Mouse (Mus musculus) heart, embryonic 13.5 days (tissue): ENCODE results near the gene Mast4. TPM values are rescaled to one million over a fixed set of nuclear protein-coding genes. Genes with fewer than 3 reads are reported as not detected.
"Not testable (repeated sequence)": the region's sequence is repeated elsewhere in the genome, so short reads cannot be mapped to it uniquely, and the experiment has no call there.

Experiments
- ATAC-seq: fragments of 200-750 bp; cut with Nextera tagmentation; 2 replicates; pipeline ENCODE4 v1.8.0; 2017; ENCODE audit warnings: moderate TSS enrichment; ENCODE audit not compliant: insufficient number of reproducible peaks, low FRiP score, low TSS enrichment; ENCODE audit errors: extremely low read depth
- H3K27ac ChIP-seq: fragments of 300-500 bp; sonication (generic); replicated peaks from 2 replicates; pipeline ENCODE4 v1.5.1; 2015; ENCODE audit warnings: moderate library complexity, mild to moderate bottlenecking, inconsistent platforms
- H3K27me3 ChIP-seq: fragments of 300-500 bp; sonication (generic); replicated peaks from 2 replicates; pipeline ENCODE4 v1.6.1; 2015; ENCODE audit warnings: mild to moderate bottlenecking, inconsistent platforms
- H3K36me3 ChIP-seq: fragments of 300-500 bp; sonication (generic); 2 replicates; pipeline ENCODE4 v1.6.1; 2015; ENCODE audit warnings: mild to moderate bottlenecking, inconsistent platforms
- H3K4me1 ChIP-seq: fragments of 300-500 bp; sonication (generic); 2 replicates; pipeline ENCODE4 v1.6.1; 2015; ENCODE audit warnings: inconsistent platforms
- H3K4me2 ChIP-seq: fragments of 300-500 bp; sonication (generic); 2 replicates; pipeline ENCODE4 v1.6.1; 2015; ENCODE audit warnings: inconsistent platforms, mild to moderate bottlenecking, moderate library complexity
- H3K4me3 ChIP-seq: fragments of 300-500 bp; sonication (generic); 2 replicates; pipeline ENCODE4 v1.5.1; 2015; ENCODE audit warnings: moderate library complexity, mild to moderate bottlenecking, inconsistent platforms
- H3K9ac ChIP-seq: fragments of 300-500 bp; sonication (generic); 2 replicates; pipeline ENCODE4 v1.6.1; 2015; ENCODE audit warnings: inconsistent platforms, mild to moderate bottlenecking, moderate library complexity
- H3K9me3 ChIP-seq: fragments of 300-500 bp; sonication (generic); 2 replicates; pipeline ENCODE4 v1.6.1; 2016; ENCODE audit warnings: inconsistent platforms
- WGBS: fragments of 180-500 bp; shearing (Covaris S2); methylation state at CpG from one replicate; pipeline ENCODE4 v1.1.7; 2015; ENCODE audit warnings: mixed read lengths; 5-methylcytosine and 5-hydroxymethylcytosine counted together
- polyA plus RNA-seq: library from polyadenylated mRNA; unstranded; fragments of >200 nt; fragmentation: Nextera tagmentation; extraction: Ambion mirVana; gene quantifications from 2 replicates; pipeline ENCODE4 v1.2.1, GENCODE M21; 2015

Gene Mast4
- 36.8 and 39.8 TPM in 2 replicates for polyA plus RNA-seq

DNA sequence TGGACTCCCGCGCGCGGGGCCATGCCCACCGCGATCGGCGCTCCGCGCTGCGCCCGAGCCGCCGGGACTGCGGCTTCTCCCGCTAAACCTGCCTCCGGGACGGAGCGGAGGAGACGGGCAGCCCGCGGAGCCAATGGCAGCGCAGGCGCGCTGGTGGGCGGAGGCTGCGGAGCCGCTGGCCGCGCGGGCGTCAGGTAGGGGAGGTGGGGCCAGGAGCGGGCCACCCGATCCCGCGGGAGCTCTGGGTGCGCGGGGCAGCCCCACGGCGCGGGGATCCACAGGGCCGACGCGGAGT is at the start of gene Mast4:
Gene Mast4, minus strand, starts transcription at position 106 of the 295 bp plus-strand sequence.
- Histone ChIP-seq H3K27ac (no peak within 1 kb of the TSS), H3K4me3 (peak within 1 kb of the TSS; percentile 68), H3K4me2 (peak within 1 kb of the TSS; percentile 98), H3K4me1 (peaks cover 23% of the 10 kb centered on the region), H3K27me3 (peaks cover 47% of the 10 kb centered on the region), H3K9ac (peak within 1 kb of the TSS; percentile 84), H3K36me3 (no peaks in the 10 kb centered on the region), H3K9me3 (no peaks in the 10 kb centered on the region)
- peak; percentile 75 for ATAC-seq
- WGBS, result under 1% methylated on average over 44 of the region's 44 CpGs

DNA sequence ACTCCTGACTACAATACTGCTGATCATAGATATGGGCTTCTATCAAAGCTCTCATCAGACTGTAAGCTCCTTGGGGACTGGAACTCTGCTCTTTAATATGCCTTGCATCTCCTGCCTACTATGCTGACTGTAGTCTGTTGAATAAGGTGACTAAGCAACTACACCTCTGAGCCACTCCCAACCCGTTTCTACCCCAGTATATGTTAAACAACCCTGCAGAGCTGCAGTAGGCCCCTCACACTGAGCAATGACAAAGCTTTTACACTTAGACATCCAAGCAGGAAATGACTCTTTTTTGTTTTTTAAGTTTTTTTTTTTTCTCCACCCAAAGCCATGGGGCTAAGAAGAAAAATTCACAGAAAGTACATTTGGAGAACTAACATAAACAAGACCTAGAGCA is 40.2 kb upstream of the Mast4 start:
- no peaks in the 10 kb centered on the region for H3K36me3 ChIP-seq
- H3K4me3 ChIP-seq, result no peak overlapping the region
- no peaks in the 10 kb centered on the region for H3K9me3 ChIP-seq
- H3K9ac ChIP-seq, result no peak overlapping the region
- H3K4me1 ChIP-seq, result no peaks in the 10 kb centered on the region
- H3K27me3 ChIP-seq, result no peaks in the 10 kb centered on the region
- ATAC-seq, result no peak
- WGBS, result 44% methylated on average over 1 of the region's 1 CpGs
- H3K27ac ChIP-seq, result no peak overlapping the region
- no peak overlapping the region for H3K4me2 ChIP-seq

DNA sequence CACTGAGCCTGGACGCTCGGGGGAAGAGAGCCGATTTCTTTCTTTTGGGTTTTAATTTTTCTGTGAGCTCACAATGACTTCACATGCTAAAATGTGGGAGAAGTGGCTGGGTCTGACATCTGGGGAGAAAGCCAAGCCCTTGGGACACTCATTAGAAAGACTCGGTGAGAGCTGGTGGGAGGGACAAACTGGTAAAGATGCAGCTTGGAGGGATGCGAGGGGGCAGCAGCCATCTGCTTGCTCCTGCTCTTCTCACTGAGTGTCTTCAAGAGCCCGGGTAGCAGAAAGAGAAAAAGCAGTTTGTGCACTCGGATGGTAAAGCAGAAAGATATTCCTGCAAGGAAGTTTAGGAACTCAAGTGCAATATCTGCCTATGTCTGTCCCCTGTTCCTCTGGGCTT is 34.9 kb upstream of the Mast4 start:
- H3K4me1 ChIP-seq, result peaks cover 4% of the 10 kb centered on the region; the same call in 1 of the 2 replicates
- no peak overlapping the region for H3K27ac ChIP-seq
- WGBS, result 69% methylated on average over 7 of the region's 7 CpGs
- no peak for ATAC-seq
- no peak overlapping the region for H3K4me2 ChIP-seq
- H3K27me3 ChIP-seq, result no peaks in the 10 kb centered on the region
- H3K4me3 ChIP-seq, result no peak overlapping the region
- no peaks in the 10 kb centered on the region for H3K36me3 ChIP-seq
- no peaks in the 10 kb centered on the region for H3K9me3 ChIP-seq
- H3K9ac ChIP-seq, result no peak overlapping the region

DNA sequence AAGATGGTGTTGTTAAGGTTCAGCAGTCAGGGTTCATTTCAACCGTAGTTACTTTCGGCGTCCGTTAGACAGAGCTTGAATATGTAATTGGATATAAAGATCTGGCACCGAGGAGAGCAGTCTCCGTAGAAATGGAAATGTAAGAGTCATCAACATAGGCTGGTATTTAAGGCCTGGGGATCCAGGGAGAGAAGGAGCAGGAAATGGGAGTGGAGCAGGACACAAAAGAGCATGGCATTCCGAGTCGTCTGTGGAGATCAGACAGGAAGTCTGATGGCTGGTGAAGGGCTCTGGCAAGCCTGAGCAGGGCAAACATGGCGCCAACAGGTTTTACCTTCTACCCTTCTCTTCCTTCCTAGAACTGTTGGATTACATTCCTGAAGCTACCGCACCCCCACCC is 28.9 kb upstream of the Mast4 start:
- Histone ChIP-seq H3K27me3 (no peaks in the 10 kb centered on the region), H3K36me3 (no peaks in the 10 kb centered on the region), H3K4me3 (no peak overlapping the region), H3K4me2 (no peak overlapping the region), H3K27ac (no peak overlapping the region), H3K9ac (no peak overlapping the region), H3K4me1 (peaks cover 4% of the 10 kb centered on the region; the same call in 1 of the 2 replicates), H3K9me3 (no peaks in the 10 kb centered on the region)
- WGBS, result 73% methylated on average over 10 of the region's 10 CpGs
- no peak for ATAC-seq

DNA sequence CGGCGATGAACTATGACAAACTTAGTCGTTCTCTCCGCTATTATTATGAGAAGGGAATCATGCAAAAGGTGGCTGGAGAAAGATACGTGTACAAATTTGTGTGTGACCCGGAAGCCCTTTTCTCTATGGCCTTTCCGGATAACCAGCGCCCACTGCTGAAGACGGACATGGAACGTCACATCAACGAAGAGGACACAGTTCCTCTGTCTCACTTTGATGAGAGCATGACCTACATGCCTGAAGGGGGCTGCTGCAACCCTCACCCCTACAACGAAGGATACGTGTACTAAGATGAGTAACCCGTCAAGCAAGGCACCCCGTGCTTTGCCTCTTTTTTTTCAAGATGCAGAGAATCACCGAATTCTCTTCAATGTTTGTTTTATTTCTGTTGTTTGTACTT is 23.1 kb upstream of the Mast4 start:
- H3K9me3 ChIP-seq, H3K36me3 ChIP-seq, H3K4me1 ChIP-seq, H3K4me3 ChIP-seq, H3K4me2 ChIP-seq, H3K27ac ChIP-seq, H3K27me3 ChIP-seq, ATAC-seq, H3K9ac ChIP-seq: not testable (repeated sequence)
- WGBS, result 90% methylated on average over 16 of the region's 16 CpGs

DNA sequence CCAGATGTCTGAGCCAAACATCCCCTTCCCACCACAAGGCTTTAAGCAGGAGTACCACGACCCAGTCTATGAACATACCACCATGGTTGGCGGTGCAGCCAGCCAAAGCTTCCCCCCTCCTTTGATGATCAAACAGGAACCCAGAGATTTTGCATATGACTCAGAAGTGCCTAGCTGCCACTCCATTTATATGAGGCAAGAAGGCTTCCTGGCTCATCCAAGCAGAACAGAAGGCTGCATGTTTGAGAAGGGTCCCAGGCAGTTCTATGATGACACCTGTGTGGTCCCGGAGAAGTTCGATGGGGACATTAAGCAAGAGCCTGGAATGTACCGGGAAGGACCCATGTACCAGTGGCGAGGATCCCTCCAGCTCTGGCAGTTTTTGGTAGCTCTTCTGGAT is 22.6 kb upstream of the Mast4 start:
- WGBS, result 91% methylated on average over 5 of the region's 6 CpGs
- not testable (repeated sequence) for H3K27ac ChIP-seq, H3K9me3 ChIP-seq, H3K4me3 ChIP-seq, H3K9ac ChIP-seq, ATAC-seq, H3K4me1 ChIP-seq, H3K36me3 ChIP-seq, H3K4me2 ChIP-seq, H3K27me3 ChIP-seq

DNA sequence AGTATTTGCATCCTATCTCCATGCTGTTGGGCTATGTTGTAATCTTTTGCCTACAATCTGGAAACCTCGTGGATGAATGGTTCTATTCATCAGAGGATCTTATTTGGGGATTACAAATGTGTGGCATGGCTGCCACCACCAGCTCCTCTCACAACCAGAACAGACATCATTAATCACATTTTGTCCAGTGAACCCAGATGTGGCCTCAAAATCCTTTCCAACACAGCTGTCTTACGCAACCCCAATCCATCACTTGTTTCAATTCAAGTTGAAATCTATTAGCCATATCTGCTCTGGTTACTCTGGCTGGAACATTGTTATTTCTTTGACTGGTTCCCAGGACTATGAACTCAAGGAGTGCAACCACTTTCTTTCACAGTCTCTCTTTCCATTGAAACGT is 20.4 kb upstream of the Mast4 start:
- H3K9ac ChIP-seq, result no peak overlapping the region
- ATAC-seq, result no peak
- no peaks in the 10 kb centered on the region for H3K4me1 ChIP-seq
- H3K27ac ChIP-seq, result no peak overlapping the region
- no peak overlapping the region for H3K4me3 ChIP-seq
- WGBS, result 69% methylated on average over 3 of the region's 3 CpGs
- no peaks in the 10 kb centered on the region for H3K27me3 ChIP-seq
- H3K4me2 ChIP-seq, result no peak overlapping the region
- H3K36me3 ChIP-seq, result no peaks in the 10 kb centered on the region
- H3K9me3 ChIP-seq, result no peaks in the 10 kb centered on the region

DNA sequence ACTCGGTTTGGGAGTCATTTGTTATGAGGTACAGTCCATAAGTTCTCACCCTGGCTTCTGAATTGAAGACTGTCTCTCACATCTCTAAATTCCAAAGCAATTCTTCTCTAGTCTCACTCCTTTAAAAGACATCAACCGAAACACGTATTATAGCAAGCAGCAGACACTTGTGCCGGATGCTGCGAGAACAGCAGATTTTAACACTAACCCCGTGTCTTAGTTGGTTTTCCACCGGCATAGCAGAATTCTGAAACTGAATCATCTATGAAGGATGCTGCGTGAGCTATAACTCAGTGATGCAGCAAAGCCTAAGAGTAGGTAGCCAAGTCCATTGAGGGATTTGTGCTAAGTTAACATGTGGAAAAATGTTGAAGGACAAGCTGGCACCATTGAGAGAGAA is 10.5 kb upstream of the Mast4 start:
- no peak for ATAC-seq
- 85% methylated on average over 8 of the region's 8 CpGs for WGBS

DNA sequence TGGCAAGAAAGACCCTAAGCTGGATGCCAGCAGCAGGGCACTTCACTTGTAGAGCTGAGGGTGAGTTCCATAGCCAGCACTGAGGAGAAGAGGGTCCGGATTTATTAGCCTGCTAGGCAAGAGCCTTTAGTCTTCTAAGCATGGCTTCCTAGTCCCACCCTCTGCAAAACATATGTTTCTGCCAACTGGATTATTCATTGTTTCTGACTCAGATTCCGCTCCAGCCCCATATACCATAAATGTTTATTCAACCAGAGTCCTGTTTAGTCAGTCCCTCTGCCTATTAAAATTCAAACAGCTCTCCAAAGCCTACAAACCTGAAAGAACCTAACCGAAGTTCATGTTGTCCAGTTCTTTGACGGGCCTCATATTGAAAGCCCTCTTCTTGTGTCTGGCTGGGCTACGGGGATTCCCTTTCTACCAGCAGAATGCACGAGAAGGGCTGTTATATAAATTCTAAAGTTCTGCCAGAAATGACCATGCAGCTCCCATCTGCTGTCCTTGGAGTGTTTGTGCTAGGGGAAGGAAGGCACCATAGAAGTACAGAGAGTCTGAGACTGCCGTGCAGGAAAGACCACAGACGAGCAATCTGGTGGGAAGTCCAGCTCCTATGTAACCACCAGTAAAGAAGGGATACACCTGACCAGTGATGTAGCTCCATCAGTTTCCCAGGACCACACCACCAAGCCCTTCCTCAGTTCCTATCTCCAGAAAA is 9.9 kb upstream of the Mast4 start:
- no peak for ATAC-seq
- Histone ChIP-seq H3K9me3 (no peaks in the 10 kb centered on the region), H3K4me3 (no peak overlapping the region), H3K36me3 (no peaks in the 10 kb centered on the region), H3K9ac (no peak overlapping the region), H3K27ac (no peak overlapping the region), H3K27me3 (no peaks in the 10 kb centered on the region), H3K4me2 (no peak overlapping the region), H3K4me1 (no peaks in the 10 kb centered on the region)
- 77% methylated on average over 8 of the region's 8 CpGs for WGBS

More for the DNA sequence above, 10.5 kb upstream of the Mast4 start:
- Histone ChIP-seq H3K4me2 (no peak overlapping the region), H3K36me3 (no peaks in the 10 kb centered on the region), H3K9ac (no peak overlapping the region), H3K27ac (no peak overlapping the region), H3K9me3 (no peaks in the 10 kb centered on the region), H3K4me3 (no peak overlapping the region), H3K4me1 (no peaks in the 10 kb centered on the region), H3K27me3 (no peaks in the 10 kb centered on the region)

DNA sequence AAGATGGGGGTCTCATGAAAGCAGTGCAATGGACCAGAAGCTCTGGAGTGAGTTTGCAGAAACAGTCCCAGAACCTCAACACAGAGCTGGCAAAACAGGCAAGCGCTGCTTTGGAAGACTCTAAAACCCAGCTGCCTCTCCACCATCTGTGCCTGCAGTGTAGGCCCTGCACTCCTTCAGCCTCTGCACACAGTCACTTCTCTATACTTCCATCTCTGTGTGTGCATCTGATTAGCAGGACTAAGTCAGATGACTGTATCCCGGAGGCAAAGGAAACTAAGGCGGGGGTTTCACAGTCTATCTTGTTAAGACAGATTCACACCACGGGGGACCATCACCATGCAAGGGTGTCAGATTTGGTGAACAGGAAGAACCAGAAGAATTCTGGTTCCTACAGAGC is 6.7 kb upstream of the Mast4 start:
- H3K27ac ChIP-seq, result no peak overlapping the region
- no peak for ATAC-seq
- H3K9me3 ChIP-seq, result no peaks in the 10 kb centered on the region
- H3K36me3 ChIP-seq, result no peaks in the 10 kb centered on the region
- no peak overlapping the region for H3K4me2 ChIP-seq
- 74% methylated on average over 4 of the region's 4 CpGs for whole genome bisulfite sequencing
- H3K9ac ChIP-seq, result no peak overlapping the region
- no peaks in the 10 kb centered on the region for H3K4me1 ChIP-seq
- peaks cover 4% of the 10 kb centered on the region for H3K27me3 ChIP-seq
- H3K4me3 ChIP-seq, result no peak overlapping the region

DNA sequence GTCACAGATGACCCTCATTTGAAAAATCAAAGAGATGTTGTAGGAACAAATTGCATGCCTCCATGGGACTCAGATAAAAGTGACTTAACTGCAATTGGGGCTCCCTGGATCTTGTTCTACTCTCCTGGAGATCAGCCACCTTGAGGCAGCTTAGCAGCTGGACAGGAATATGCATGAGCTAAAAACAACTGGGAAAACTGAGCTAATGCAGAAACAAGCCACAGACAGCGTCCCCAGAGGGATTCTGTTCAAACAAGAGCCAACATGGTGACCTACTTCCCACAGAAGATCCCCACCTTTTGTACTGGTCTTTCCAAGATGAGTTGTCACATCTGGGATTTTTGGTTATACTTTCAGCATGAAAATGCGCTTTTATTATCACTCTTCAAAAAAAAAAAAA is 4.3 kb upstream of the Mast4 start:
- Histone ChIP-seq H3K27me3 (peaks cover 20% of the 10 kb centered on the region), H3K36me3 (no peaks in the 10 kb centered on the region), H3K4me1 (peaks cover 11% of the 10 kb centered on the region), H3K9me3 (no peaks in the 10 kb centered on the region), H3K4me3 (no peak overlapping the region), H3K9ac (no peak overlapping the region), H3K4me2 (no peak overlapping the region), H3K27ac (no peak overlapping the region)
- 63% methylated on average over 2 of the region's 2 CpGs for WGBS
- ATAC-seq, result no peak

DNA sequence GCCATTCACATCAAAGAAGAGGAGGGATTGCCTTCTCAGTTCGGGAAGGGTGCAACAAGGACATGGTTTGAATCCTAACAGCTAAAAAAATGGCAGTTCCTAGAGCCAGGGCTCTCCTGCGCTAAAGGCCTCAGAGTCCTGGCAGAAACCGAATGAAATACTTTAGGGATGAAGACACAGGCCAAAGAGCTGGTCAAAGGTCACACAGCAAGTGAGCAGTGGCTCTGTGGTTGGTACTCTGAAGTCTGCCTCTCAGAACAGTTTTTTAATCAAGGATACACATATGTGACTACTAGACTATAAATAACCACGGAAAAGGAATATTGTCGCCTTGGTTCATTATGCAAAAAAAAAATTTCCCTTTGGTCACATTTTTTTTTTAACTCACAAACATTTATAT is 1.9 kb upstream of the Mast4 start:
- H3K9ac ChIP-seq, result no peak overlapping the region
- H3K4me1 ChIP-seq, result peaks cover 23% of the 10 kb centered on the region
- WGBS, result 43% methylated on average over 5 of the region's 5 CpGs
- H3K4me2 ChIP-seq, result no peak overlapping the region
- peaks cover 44% of the 10 kb centered on the region for H3K27me3 ChIP-seq
- no peaks in the 10 kb centered on the region for H3K36me3 ChIP-seq
- H3K27ac ChIP-seq, result no peak overlapping the region
- no peak overlapping the region for H3K4me3 ChIP-seq
- H3K9me3 ChIP-seq, result no peaks in the 10 kb centered on the region
- no peak for ATAC-seq
